Mouse (Mus musculus) thymus, adult 2 months (tissue): ENCODE data around the gene Cd6.

ENCODE experiments used
- CTCF ChIP-seq: fragments of 200-500 bp; IDR thresholded peaks from 2 replicates; pipeline ENCODE4 v1.5.1; 2012; ENCODE audit warnings: mild to moderate bottlenecking, control low read depth, low read length, moderate library complexity, borderline replicate concordance; ENCODE audit not compliant: control insufficient read depth, poor library complexity, insufficient read depth; ENCODE audit errors: extremely low read depth
- POLR2A ChIP-seq: fragments of 200-500 bp; IDR thresholded peaks from 2 replicates; pipeline ENCODE4 v1.6.1; 2012; ENCODE audit warnings: mild to moderate bottlenecking, low read length, control low read depth, moderate library complexity; ENCODE audit not compliant: control insufficient read depth, poor library complexity, insufficient read depth; ENCODE audit errors: extremely low read depth

GRCm38 (mm10) chr19:10813905-10814304 is 16.0 kb downstream of the Cd6 start:
- TF ChIP-seq CTCF (no peak), POLR2A (no peak)
